Mouse (Mus musculus): Measurements from ENCODE around the gene Glo1.
"Not testable (repeated sequence)": the region's sequence is repeated elsewhere in the genome, so short reads cannot be mapped to it uniquely, and the experiment has no call there.

Gene Glo1

DNA sequence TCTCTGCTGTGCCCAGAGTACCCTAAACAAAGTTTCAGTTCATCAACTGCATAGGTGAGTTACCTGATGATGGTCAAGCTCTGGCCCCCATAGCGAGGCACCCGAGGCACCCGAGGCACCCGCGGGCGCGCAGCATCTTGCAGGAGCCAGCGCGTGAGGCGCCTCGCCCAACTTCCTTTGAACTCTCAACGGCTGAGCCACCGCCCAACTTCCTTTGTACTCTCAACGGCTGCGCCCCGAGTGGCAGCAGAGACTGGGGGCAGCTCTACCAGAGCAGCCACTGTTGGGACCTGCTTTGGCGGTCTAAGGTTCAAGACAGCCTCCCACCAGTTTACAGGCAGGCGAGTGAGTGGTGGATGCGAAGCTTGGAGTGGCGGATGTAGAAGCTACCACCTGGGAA lies at the start of gene Glo1:
Gene Glo1 (minus strand): TSS at position 153 of the 400 bp plus-strand sequence.
- DNase-seq (ENCODE audit: low spot score): not testable (repeated sequence)

DNA sequence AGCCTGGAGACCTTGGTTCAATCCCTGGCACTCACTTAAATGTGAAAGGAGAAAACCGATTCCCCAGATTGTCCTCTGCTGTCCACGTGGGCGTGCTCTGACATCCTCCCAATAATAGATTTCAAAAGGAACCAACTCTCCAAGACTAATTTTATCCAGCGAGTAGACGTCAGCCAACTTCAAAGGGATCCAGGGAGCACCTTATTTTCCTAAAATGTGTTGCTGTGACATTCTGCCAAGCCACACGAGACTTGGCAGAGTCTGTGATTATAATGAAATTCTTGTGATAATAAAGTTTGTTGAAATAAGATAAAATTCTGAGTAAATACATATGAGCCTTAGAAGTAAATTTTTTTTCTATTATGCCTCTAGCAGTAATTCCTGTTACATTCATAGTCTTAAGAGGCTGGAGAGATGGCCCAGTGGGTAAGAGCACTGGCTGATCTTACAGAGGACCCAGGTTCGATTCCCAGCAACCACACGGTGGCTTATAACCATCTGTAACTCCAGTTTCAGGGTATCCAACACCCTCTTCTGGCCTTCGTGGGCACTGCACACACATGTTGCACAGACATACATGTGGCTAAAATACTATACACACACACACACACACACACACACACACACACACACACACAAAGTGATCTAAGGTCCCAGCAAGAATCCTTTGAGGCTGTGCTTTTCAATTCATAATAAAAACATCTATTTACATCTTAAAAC lies 48.5 kb upstream of the Glo1 start:
- no peak for DNase-seq (ENCODE audit: low spot score)

DNA sequence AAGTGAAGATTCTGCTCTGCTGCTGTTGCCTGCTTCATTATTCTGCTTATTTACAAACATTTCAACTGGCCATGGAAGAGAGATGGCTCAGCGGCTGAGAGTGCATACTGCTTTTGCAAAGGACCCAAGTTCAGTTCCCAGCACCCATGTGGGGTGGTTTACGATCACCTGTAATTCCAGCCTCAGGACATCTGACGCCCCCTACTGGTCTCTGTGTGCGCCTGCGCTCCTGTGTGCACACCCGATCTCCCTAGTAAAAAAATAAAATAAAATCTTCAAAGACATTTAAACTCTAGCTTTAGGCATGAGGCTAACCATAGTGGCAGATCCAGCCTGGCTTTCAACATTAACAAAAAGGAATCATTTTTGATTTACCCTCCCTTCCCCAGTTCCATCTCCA lies 46.4 kb upstream of the Glo1 start:
- no peak for DNase-seq (ENCODE audit: low spot score)

DNA sequence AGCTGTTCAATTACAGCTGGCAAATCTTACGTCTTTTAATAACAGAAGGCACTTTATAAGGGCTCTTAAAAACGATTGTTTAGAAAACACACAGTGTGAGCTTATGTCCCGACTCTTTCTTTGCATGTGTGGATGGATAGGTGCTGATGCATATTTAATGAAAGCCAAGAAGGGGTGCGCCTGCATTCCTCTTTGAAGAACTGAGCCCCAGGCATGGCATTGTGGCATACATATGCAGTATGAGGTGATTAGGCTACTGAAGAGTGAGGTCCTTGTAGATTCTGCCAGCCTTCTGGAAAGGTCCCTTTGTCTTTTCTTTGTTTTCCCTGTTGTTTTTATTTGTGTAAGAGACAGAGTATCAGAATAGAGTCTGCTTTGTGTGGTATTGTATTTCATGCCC lies 45.9 kb upstream of the Glo1 start:
- DNase-seq (ENCODE audit: low spot score): no peak

DNA sequence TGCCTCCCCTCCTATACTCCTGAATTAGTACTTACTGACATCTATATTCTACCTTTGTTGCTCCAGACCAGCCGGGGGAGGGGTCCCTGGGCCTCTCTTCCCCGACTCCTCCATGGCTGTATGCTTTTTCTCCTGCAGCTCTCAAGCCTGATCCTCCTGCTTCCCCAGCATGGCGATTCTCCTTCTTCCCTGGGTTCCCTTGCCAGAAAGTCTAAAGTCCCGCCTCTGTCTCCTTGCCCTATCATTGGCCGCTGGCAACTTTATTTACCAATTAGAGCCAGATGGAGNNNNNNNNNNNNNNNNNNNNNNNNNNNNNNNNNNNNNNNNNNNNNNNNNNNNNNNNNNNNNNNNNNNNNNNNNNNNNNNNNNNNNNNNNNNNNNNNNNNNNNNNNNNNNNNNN lies 38.2 kb upstream of the Glo1 start:
- DNase-seq (ENCODE audit: low spot score): no peak

DNA sequence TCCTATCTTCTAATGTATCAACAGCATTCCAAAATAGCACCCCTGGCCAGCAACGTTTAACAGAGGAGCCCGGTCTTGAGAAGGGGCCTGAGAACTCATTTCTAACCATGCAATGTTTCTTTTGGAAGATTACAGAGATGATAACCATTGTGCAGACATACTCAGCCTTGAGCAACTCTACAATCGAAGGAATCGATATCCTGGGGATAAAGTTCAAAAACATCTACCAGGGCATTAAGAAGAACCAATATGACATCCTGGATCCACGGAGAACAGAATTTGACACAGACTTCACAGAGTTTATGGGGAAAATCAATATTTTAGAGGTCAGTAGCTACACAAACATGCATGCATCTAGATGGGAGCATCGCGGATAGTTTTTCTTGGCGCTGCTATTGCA lies 36.5 kb upstream of the Glo1 start:
- no peak for DNase-seq (ENCODE audit: low spot score)

DNA sequence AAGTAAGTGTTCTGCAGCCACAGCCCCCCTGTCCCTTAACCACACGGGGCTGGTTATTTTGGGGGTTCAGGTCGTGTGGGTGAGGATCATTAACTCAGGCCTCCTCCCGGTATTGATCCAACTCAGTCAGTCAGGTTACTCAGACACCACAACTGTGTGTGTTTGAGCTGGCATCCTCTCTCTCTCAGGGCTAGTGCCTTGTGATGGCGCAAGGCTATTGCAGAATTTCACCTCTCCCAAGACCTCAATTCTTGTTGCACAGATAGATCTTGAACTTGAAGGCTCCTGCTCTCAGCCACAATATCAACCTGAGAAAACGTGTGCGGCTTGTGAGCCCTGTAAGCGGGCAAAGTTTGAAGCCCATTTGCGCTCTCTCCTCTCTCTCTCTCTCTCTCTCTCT lies 35.5 kb upstream of the Glo1 start:
- no peak for DNase-seq (ENCODE audit: low spot score)

DNA sequence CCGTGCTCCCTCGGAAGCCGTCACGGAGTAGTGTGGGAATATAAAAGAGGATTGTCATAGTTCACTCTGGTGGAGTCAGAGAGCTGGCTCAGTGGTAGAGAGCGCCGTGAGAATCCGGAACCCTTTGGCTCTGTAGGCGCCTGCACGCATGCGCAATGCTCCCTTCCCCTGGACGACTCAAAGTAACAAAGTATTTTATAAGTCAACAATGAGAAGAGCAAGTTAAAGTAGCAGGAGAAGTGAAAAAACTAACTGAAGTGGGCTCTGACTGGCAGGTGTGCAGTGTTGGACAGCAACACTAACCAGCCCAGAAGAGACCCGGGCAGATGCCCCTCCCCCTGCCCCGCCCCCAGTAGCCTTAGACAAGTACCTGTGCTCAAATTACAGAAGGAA lies 31.5 kb upstream of the Glo1 start:
- DNase-seq (ENCODE audit: low spot score): peak; percentile 38

DNA sequence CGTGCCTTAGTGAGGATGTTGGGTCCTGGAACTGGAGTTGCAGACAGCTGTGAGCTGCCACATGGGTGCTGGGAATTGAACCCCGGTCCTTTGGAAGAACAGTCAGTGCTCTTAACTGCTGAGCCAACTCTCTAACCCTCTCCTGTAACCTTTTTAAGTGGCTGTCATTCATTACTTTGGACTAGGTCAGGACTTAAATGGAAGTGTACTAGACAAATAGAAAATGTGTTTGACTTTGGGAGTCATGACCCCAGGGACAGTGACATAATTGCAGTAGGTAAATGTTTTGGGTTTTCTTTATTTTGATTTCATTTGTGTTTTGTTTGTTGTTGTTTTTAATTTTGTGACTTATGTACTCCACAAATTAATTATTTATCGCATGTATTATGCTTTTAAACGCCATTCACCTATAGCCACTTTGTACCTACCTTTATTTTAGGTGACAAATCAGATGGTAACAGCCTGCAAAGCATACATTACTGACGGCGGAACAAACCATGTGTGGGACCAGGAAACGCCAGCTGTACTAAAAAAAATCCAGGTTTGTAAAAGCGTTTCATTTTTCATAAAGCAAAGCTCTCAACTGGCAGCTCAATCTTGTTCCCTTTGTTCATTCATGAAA lies 31.0 kb upstream of the Glo1 start:
- no peak for DNase-seq (ENCODE audit: low spot score)

DNA sequence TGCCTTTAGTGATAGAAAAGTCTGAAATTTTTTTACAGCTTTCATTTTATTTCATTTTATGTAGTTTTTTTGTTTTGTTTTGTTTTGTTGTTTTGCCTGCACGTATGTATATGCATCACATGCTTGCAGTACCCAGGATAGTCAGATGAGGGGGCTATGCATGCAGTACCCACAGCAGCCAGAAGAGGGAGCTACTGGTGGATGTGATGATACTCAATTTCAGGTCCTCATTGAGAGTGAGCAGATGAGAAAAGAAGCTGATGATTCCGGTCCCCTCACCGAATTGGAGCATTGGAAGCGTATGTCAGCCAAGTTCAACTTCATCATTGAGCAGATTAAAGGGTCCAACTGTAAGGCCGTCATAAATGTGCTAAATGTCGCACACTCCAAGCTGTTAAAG lies 26.3 kb upstream of the Glo1 start:
- DNase-seq (ENCODE audit: low spot score): no peak

DNA sequence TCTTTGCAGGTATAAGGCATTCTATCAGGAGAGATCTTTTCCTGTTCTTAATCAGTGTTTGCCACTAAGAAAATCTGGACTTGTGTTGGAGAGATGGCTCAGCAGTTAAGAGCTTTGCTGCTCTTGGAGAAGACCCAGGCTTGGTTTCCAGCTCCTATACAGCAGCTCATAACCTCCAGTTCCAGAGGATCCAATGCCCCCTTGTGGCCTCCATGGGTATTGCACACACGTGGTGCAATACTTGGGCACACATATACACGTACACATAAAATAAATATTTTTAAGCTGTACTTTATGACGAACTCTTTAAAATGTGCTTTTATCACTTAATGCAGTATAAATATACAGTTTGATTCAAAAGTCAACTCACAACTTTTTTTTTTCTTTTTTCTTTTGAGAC lies 22.1 kb upstream of the Glo1 start:
- no peak for DNase-seq (ENCODE audit: low spot score)

DNA sequence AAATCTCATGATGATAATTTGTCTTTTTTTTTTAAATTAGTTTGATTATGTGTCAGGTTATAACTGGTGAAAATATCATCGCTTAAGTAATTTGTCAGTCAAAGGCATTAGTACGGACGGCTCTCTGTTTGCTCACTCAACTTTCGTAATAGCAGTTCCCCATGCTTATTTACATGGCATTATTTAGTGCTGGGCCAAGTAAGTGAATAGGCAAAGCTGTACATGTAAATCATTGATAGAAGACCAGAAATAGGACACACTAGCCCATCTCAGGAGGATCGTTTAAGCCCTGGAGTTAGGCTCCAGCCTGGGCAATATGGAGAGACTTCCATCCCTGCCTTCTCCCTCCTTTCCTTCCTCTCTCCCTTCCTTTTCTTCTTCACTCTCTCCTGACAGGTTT lies 14.2 kb upstream of the Glo1 start:
- DNase-seq (ENCODE audit: low spot score): no peak

DNA sequence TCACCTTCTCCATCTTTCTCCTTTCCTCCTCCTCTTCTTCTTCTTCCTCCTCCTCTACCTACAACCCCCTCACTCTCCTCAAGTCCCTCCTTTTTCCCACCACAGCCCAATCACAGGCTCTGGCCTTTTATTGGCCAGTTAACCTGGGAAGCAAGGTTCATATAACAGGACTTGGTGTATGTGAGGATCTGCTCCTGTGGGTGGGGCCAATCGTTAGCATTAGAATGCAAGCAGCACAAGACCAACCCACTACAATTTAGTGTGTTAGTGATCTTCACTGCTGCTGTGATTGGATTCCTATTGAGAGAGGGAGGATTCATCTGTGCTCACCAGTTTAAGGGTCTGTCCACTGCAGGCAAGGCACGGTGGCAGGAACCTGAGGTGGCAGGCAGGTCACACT lies 12.3 kb upstream of the Glo1 start:
- DNase-seq (ENCODE audit: low spot score): no peak

DNA sequence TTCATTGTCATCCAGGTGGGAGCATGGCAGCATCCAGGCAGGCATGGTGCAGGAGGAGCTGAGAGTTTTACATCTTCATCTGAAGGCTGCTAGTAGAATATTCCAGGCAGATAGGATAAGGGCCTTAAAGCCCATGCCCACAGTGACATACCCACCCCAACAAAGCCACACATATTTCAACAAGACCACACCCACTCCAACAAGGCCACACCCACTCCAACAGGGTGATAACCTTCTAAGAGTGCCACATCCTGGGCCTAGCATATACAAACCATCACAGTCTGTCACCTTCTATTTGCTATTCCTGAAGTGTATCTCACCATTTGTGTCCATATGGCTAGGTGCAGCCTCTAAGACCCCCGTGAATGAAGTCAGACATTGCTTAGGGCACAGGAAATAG lies 11.0 kb upstream of the Glo1 start:
- no peak for DNase-seq (ENCODE audit: low spot score)

DNA sequence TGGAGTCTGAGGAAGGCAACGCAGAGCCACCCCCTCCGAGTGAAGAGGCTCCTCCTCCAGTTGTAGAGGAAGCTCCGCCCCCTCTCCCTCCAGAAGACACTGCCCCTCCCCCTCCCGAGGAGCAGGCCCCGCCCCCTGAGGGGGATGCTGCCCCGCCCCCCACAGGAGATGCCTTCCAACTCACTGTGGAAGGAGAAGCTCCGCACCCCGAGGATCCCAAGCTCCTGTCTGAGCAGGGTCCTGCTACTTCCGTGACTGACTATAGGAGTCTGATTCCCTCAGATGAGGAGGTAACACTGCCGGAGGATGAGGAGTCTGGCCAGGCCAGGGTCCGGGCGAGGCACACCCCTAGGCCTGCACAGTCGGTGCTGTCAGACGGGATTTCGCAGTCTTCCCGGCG lies 8.7 kb upstream of the Glo1 start:
- DNase-seq (ENCODE audit: low spot score): no peak

DNA sequence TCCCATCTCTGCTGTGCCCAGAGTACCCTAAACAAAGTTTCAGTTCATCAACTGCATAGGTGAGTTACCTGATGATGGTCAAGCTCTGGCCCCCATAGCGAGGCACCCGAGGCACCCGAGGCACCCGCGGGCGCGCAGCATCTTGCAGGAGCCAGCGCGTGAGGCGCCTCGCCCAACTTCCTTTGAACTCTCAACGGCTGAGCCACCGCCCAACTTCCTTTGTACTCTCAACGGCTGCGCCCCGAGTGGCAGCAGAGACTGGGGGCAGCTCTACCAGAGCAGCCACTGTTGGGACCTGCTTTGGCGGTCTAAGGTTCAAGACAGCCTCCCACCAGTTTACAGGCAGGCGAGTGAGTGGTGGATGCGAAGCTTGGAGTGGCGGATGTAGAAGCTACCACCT lies 2.5 kb downstream of the Glo1 start, which contains the start of gene Dnah8:
Gene Dnah8 (plus strand): TSS at position 223 of the 400 bp plus-strand sequence.
- not testable (repeated sequence) for DNase-seq (ENCODE audit: low spot score)

DNA sequence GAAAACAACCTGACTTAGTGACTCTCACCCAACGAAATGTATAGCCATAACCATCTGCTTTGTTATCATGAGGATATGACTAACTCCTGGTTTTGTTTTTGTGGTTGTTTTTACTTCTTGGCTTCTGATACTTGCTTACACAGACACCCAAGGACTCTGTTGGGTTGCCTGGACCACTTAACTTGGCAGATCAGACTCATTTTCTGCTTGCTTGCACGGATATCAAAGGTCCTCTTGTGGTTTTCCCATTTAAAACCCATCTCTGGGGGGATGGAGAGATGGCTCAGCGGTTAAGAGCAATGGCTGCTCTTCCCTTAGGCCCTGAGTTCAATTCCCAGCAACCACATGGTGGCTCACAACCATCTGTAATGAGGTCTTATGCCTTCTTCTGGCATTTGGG lies 3.5 kb downstream of the Glo1 start:
- no peak for DNase-seq (ENCODE audit: low spot score)

DNA sequence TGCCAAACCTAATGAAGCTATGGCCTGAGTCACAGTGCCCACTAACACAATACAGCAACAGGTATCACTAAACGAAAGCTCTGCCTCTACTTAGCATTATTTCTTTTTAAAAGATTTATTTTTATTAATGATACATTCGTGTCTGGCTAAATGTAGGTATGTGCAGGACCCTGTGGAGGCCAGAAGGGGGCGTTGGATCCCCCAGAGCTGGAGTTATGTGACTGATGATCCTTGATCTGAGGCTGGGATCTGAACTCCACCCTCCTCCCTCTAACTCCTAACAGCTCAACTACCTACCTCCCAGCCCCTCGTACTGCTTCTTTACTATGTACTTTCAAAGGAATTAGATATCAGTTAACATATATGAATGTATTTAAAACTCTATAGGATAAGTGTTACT lies 5.2 kb downstream of the Glo1 start:
- DNase-seq (ENCODE audit: low spot score): no peak

DNA sequence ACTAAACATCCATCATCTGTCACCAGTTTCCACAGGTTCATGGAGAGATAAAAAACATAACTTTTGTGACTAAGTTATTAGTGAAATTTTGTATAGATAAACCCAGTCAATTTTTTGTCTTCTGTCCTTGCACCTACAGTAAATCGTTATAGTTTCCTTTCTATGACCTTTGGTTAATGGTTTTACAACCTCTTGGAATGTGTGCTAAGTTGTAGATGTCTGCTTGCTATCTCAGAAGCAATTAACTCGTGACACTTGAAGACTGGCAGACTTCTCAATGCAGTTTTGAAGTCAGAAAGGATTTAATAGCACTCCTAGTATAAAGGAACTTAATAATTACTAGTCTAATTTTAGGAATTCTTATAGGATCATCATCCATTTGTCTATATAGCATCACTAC lies 6.1 kb downstream of the Glo1 start:
- DNase-seq (ENCODE audit: low spot score): no peak

DNA sequence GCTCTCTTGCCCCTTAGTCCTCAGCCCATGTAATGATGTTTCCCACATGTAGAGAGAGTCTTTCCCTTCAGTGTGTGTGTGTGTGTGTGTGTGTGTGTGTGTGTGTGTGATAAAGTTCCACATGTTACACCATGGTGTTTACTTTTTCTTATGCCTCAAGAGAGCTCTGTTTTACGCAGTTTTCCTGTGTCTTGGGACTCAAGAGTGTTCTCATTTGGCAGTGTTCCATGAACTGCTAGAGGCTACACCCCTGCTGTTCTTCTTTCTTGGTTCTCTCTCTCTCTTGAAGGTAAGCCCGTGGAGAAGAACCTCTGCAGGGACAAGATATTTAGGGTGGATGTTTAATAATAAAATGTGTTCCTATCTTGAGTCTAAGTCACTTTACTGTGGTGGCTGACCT lies 7.5 kb downstream of the Glo1 start:
- DNase-seq (ENCODE audit: low spot score): no peak

DNA sequence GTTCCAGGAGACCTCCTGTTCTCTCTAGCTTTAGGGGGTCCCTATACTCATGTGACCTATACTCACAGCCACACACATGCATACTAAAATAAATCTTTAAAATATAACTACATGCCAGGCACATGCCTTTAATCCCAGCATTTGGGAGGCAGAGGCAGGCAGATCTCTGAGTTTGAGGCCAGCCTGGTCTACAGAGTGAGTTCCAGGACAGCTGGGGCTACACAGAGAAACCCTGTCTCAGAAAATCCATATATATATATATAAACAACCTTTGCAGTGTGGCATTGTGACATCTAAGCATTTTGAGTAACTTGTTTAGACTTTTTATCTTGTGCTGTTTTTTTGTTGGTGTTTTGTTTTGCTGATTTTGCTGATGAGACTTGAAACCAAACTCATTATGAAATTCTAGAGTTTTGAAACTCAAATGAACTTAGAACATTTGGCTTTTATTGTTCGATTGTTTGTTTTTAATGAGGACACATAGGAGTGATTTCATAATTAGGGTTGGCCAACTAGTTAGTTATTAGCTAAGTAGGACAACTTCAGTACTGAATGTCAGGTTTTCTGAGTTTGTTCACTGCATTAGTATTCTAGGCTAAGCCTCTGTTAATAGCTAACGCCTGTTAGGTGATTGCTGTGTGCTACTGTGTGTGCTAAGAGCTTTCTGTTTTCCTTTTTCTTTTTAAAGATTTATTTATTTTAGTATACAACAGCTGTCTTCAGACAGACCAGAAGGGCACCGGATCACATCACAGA lies 8.4 kb downstream of the Glo1 start:
- DNase-seq (ENCODE audit: low spot score): no peak

DNA sequence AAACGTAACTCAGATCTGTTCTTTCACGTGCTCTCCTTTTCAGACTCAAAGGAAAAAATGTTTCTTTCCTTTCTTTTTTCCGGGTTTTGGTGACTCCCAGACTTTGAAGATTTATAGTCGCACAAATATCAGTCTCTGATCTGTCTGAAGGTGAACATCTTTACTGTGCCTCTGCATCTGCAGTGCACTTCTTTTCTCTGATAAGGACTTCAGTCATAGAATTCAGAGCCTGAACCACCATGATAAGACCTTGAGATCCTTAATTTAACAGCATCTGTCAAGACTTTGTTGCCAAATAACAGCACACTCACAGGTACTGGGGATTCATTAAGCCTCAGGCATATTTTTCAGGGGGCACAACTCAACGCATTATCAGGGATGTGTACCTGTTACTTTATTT lies 10.5 kb downstream of the Glo1 start:
- no peak for DNase-seq (ENCODE audit: low spot score)

DNA sequence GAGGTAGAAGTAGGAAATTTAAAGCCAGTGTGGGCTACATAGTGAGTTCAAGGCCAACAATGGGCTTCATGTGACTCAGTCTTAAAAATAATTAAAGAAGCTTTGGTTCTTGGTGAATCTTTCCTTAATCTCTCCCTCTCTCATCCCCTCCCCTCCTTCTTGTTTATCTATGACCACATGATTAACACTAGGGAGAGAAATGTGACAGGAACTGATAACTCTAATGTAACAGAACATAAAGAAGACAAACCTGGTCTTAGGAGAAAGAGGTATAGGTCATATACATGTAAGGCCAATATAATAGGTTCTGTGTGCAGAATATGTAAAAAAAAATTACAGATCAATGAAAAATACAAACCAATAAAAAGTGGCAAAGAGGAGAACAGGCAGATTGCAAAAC lies 13.3 kb downstream of the Glo1 start:
- DNase-seq (ENCODE audit: low spot score): no peak

All from ovary, postnatal 10 days (tissue).